Mouse (Mus musculus) thymus, adult 2 months (tissue): ENCODE data around the gene Gon4l.
"Not testable (repeated sequence)": the region's sequence is repeated elsewhere in the genome, so short reads cannot be mapped to it uniquely, and the experiment has no call there.

Source experiments
- CTCF ChIP-seq: fragments of 200-500 bp; IDR thresholded peaks from 2 replicates; pipeline ENCODE4 v1.5.1; 2012; ENCODE audit warnings: mild to moderate bottlenecking, control low read depth, low read length, moderate library complexity, borderline replicate concordance; ENCODE audit not compliant: control insufficient read depth, poor library complexity, insufficient read depth; ENCODE audit errors: extremely low read depth
- POLR2A ChIP-seq: fragments of 200-500 bp; IDR thresholded peaks from 2 replicates; pipeline ENCODE4 v1.6.1; 2012; ENCODE audit warnings: mild to moderate bottlenecking, low read length, control low read depth, moderate library complexity; ENCODE audit not compliant: control insufficient read depth, poor library complexity, insufficient read depth; ENCODE audit errors: extremely low read depth

DNA sequence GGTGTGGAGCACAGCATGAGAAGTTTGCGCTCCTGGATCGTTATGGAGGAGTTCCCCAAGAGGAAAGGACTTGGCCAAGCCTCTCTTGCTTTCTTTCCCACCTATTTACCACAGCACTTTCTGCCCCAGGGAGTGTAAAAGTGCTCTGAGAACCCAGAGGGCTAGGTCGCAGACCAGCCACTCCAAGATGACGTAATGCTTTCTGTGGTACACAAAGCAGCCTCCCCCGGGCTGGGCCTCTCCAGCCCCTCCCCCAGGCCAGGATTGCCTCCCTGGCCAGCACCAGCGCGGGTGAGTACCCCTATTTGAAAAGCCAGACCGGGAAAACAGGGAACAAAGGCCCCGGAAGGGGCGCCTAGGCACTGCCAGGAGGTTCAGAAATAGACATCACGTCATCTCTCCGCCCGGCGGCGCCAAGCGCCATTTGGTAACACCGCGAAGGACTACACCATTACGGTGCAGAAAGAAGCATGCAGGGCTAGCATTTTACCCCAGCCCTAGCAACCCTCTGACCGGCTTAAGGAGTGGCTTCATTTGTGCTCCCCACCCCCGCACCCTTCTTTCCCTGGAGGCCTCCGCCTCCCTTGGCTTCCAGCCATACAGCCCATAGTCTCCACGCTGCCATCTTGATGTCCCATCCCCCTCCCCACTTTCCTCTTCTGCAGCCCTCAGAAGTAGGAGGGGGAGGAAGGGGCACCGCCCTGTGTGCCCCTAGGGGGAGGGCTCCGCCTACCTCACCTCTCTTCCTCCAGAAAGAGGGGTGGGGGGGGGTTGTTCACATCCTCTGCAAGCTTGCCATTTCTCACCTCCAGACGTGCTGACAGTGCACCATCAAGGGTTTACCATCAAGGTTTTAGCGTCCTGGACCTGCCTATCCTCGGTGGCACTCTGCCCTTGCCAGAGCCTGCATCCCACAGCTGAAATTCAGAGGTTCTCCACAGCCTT, 3.6 kb upstream of the Gon4l start:
- not testable (repeated sequence) for TF ChIP-seq POLR2A, CTCF
